Mouse (Mus musculus): Measurements from ENCODE around the gene Ins2.

DNA sequence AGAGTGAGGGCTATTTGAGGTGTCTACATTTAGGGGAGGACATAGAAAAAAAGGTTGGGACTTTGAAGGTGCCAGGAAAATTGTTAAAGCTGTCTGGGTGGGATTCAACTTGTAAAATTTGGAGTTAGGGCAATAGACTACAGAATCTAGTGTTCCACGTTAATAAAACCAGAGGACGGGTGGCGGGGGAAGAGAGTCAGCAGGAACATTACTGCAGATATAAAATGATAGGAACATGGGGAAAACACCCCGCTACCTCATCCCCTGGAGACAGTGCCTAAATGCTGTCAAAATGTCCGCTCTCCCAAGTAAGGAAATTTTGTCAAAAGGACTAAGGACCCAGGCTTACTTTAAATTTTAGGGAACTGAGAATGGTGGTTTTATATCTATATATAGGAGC lies 80.0 kb downstream of the Ins2 start:
- no peak for TF ChIP-seq EP300 (IDR thresholded peaks at IDR 0.05)
- no peak for TF ChIP-seq CTCF (IDR thresholded peaks at IDR 0.05)

All from lung, postnatal 0 days (tissue).